Mouse (Mus musculus) forebrain, embryonic 11.5 days (tissue): Measurements from ENCODE around the gene Ska3. TPM values are rescaled to one million over a fixed set of nuclear protein-coding genes. Genes with fewer than 3 reads are reported as not detected.
"Not testable (repeated sequence)": the region's sequence is repeated elsewhere in the genome, so short reads cannot be mapped to it uniquely, and the experiment has no call there.

Experiments used
- ATAC-seq: fragments of 200-750 bp; cut with Nextera tagmentation; replicated peaks from 2 replicates; pipeline ENCODE4 v1.8.0; 2017; ENCODE audit warnings: moderate TSS enrichment; ENCODE audit not compliant: low FRiP score
- DNase-seq: peaks from one replicate; pipeline ENCODE4 v3.0.0-alpha.2; 2017; ENCODE audit warnings: low spot score
- H3K27ac ChIP-seq: fragments of 300-500 bp; sonication (generic); 2 replicates; pipeline ENCODE4 v1.5.1; 2014; ENCODE audit warnings: low read depth, low read length
- H3K27me3 ChIP-seq: fragments of 300-500 bp; sonication (generic); 2 replicates; pipeline ENCODE4 v1.6.1; 2014; ENCODE audit warnings: mild to moderate bottlenecking, low read length, mixed read lengths; ENCODE audit not compliant: control insufficient read depth, insufficient read depth
- H3K36me3 ChIP-seq: fragments of 300-500 bp; sonication (generic); 2 replicates; pipeline ENCODE4 v1.6.1; 2014; ENCODE audit warnings: mild to moderate bottlenecking, low read length, moderate library complexity, mixed read lengths; ENCODE audit not compliant: control insufficient read depth, insufficient read depth
- H3K4me1 ChIP-seq: fragments of 300-500 bp; sonication (generic); replicated peaks from 2 replicates; pipeline ENCODE4 v1.6.1; 2014; ENCODE audit warnings: low read length, mixed read lengths; ENCODE audit not compliant: control insufficient read depth, insufficient read depth
- H3K4me2 ChIP-seq: fragments of 300-500 bp; sonication (generic); 2 replicates; pipeline ENCODE4 v1.6.1; 2014; ENCODE audit warnings: low read depth, mild to moderate bottlenecking, low read length, moderate library complexity, mixed read lengths; ENCODE audit not compliant: severe bottlenecking
- H3K4me3 ChIP-seq: fragments of 300-500 bp; sonication (generic); 2 replicates; pipeline ENCODE4 v1.5.1; 2014; ENCODE audit warnings: low read depth, low read length
- H3K9ac ChIP-seq: fragments of 300-500 bp; sonication (generic); 2 replicates; pipeline ENCODE4 v1.6.1; 2014; ENCODE audit warnings: low read length
- H3K9me3 ChIP-seq: fragments of 300-500 bp; sonication (generic); 2 replicates; pipeline ENCODE4 v1.6.1; 2016; ENCODE audit warnings: low read length, mixed read lengths; ENCODE audit not compliant: control insufficient read depth
- WGBS: fragments of 180-500 bp; shearing (Covaris S2); extraction: QIAGEN DNeasy Blood & Tissue Kit; methylation state at CpG from one replicate; pipeline ENCODE4 v1.1.7; 2014; 5-methylcytosine and 5-hydroxymethylcytosine counted together
- polyA plus RNA-seq: library from polyadenylated mRNA; unstranded; fragments of >200 nt; fragmentation: Nextera tagmentation; extraction: Ambion mirVana; gene quantifications from 2 replicates; pipeline ENCODE4 v1.2.1, GENCODE M21; 2014

Gene Ska3
- polyA plus RNA-seq, 1 experiment from 2014 or later = 63.3 TPM

- Histone ChIP-seq H3K27ac (no peak overlapping the region), H3K4me3 (no peak overlapping the region), H3K36me3 (no peaks in the 10 kb centered on the region; the same call in 1 of the 2 replicates), H3K9ac (no peak overlapping the region), H3K4me2 (no peak overlapping the region), H3K27me3 (no peaks in the 10 kb centered on the region), H3K4me1 (no peaks in the 10 kb centered on the region), H3K9me3 (no peaks in the 10 kb centered on the region)
- ATAC-seq (no peak), DNase-seq (no peak)
- 67% methylated on average over 2 of the region's 2 CpGs for WGBS
Observed at GRCm38 (mm10) chr14:57852961-57853360, 27.0 kb upstream of the Ska3 start.

- DNase-seq = no peak
- 88% methylated on average over 3 of the region's 3 CpGs for WGBS
- Histone ChIP-seq H3K4me2 (no peak overlapping the region), H3K36me3 (no peaks in the 10 kb centered on the region; the same call in 1 of the 2 replicates), H3K4me1 (no peaks in the 10 kb centered on the region), H3K27me3 (no peaks in the 10 kb centered on the region), H3K27ac (no peak overlapping the region), H3K9ac (no peak overlapping the region), H3K4me3 (no peak overlapping the region), H3K9me3 (no peaks in the 10 kb centered on the region)
- no peak for ATAC-seq
Observed at GRCm38 (mm10) chr14:57850330-57850729, 24.3 kb upstream of the Ska3 start.

GRCm38 (mm10) chr14:57848646-57849045 is 22.7 kb upstream of the Ska3 start:
- Histone ChIP-seq H3K9ac (no peak overlapping the region), H3K4me3 (no peak overlapping the region), H3K9me3 (no peaks in the 10 kb centered on the region), H3K27ac (no peak overlapping the region), H3K4me2 (no peak overlapping the region), H3K27me3 (no peaks in the 10 kb centered on the region), H3K36me3 (no peaks in the 10 kb centered on the region; the same call in 1 of the 2 replicates), H3K4me1 (no peaks in the 10 kb centered on the region)
- DNase-seq (no peak), ATAC-seq (no peak)
- WGBS = 89% methylated on average over 2 of the region's 2 CpGs

- H3K4me2 ChIP-seq, H3K4me1 ChIP-seq, DNase-seq, H3K9me3 ChIP-seq, ATAC-seq, H3K27me3 ChIP-seq, H3K36me3 ChIP-seq, H3K4me3 ChIP-seq, H3K9ac ChIP-seq, H3K27ac ChIP-seq: not testable (repeated sequence)
- WGBS = 82% methylated on average over 5 of the region's 5 CpGs
Observed at GRCm38 (mm10) chr14:57848061-57848460, 22.1 kb upstream of the Ska3 start.

GRCm38 (mm10) chr14:57844535-57844934 is 18.6 kb upstream of the Ska3 start:
- Histone ChIP-seq H3K36me3 (no peaks in the 10 kb centered on the region), H3K4me1 (no peaks in the 10 kb centered on the region), H3K9me3 (no peaks in the 10 kb centered on the region), H3K27me3 (no peaks in the 10 kb centered on the region), H3K9ac (no peak overlapping the region), H3K27ac (no peak overlapping the region), H3K4me3 (no peak overlapping the region), H3K4me2 (no peak overlapping the region)
- WGBS = 94% methylated on average over 3 of the region's 3 CpGs
- DNase-seq (no peak), ATAC-seq (no peak)

- no peaks in the 10 kb centered on the region for H3K9me3 ChIP-seq
- 94% methylated on average over 10 of the region's 10 CpGs for WGBS
- H3K27me3 ChIP-seq = no peaks in the 10 kb centered on the region
- ATAC-seq (no peak), DNase-seq (no peak)
- peaks cover 5% of the 10 kb centered on the region; the same call in 1 of the 2 replicates for H3K36me3 ChIP-seq
- H3K9ac ChIP-seq = no peak overlapping the region
- no peak overlapping the region for H3K27ac ChIP-seq
- no peak overlapping the region for H3K4me2 ChIP-seq
- no peak overlapping the region for H3K4me3 ChIP-seq
- no peaks in the 10 kb centered on the region for H3K4me1 ChIP-seq
Observed at GRCm38 (mm10) chr14:57835157-57835556, 9.2 kb upstream of the Ska3 start.

GRCm38 (mm10) chr14:57833526-57833925 is 7.5 kb upstream of the Ska3 start:
- no peak overlapping the region for H3K4me3 ChIP-seq
- H3K4me1 ChIP-seq = no peaks in the 10 kb centered on the region
- H3K27me3 ChIP-seq = no peaks in the 10 kb centered on the region
- 93% methylated on average over 2 of the region's 2 CpGs for WGBS
- no peak overlapping the region for H3K9ac ChIP-seq
- H3K27ac ChIP-seq = no peak overlapping the region
- ATAC-seq = no peak
- H3K36me3 ChIP-seq = peaks cover 5% of the 10 kb centered on the region; the same call in 1 of the 2 replicates
- no peak for DNase-seq
- no peaks in the 10 kb centered on the region for H3K9me3 ChIP-seq
- H3K4me2 ChIP-seq = no peak overlapping the region

GRCm38 (mm10) chr14:57827284-57827683 is 1.3 kb upstream of the Ska3 start:
- WGBS = 89% methylated on average over 1 of the region's 1 CpGs
- Histone ChIP-seq H3K9ac (peak overlapping the region; percentile 80), H3K27ac (no peak overlapping the region)

GRCm38 (mm10) chr14:57820839-57821238 is 5.1 kb downstream of the Ska3 start:
- H3K36me3 ChIP-seq = peaks cover 5% of the 10 kb centered on the region
- no peak for ATAC-seq
- no peak overlapping the region for H3K27ac ChIP-seq
- no peak overlapping the region for H3K4me3 ChIP-seq
- no peaks in the 10 kb centered on the region for H3K9me3 ChIP-seq
- WGBS = 84% methylated on average over 4 of the region's 4 CpGs
- H3K27me3 ChIP-seq = no peaks in the 10 kb centered on the region
- H3K9ac ChIP-seq = no peak overlapping the region
- H3K4me2 ChIP-seq = no peak overlapping the region
- H3K4me1 ChIP-seq = no peaks in the 10 kb centered on the region; the same call in 1 of the 2 replicates
- no peak for DNase-seq

More at GRCm38 (mm10) chr14:57827284-57827683, 1.3 kb upstream of the Ska3 start:
- Histone ChIP-seq H3K27me3 (no peaks in the 10 kb centered on the region), H3K36me3 (no peaks in the 10 kb centered on the region; the same call in 1 of the 2 replicates), H3K4me1 (peaks cover 6% of the 10 kb centered on the region; the same call in 1 of the 2 replicates), H3K9me3 (no peaks in the 10 kb centered on the region), H3K4me2 (peak overlapping the region; percentile 83), H3K4me3 (peak overlapping the region; percentile 79)
- ATAC-seq = no peak
- DNase-seq = no peak
